Mouse (Mus musculus) kidney, adult 10 weeks (tissue): Measurements from ENCODE around the gene 4930432K21Rik. TPM values are rescaled to one million over a fixed set of nuclear protein-coding genes. Genes with fewer than 3 reads are reported as not detected.

ENCODE experiments used
- polyA plus RNA-seq: library from polyadenylated mRNA; stranded (reverse); fragments of 350-450 nt; fragmentation: Illumina TruSeq; extraction: RNeasy Lipid Tissue Mini Kit (QIAGEN cat#74804); gene quantifications from one replicate; pipeline ENCODE4 v1.2.3, GENCODE M21; 2014; ENCODE audit warnings: low read depth, low replicate concordance

4930432K21Rik gene
- polyA plus RNA-seq: not detected

DNA sequence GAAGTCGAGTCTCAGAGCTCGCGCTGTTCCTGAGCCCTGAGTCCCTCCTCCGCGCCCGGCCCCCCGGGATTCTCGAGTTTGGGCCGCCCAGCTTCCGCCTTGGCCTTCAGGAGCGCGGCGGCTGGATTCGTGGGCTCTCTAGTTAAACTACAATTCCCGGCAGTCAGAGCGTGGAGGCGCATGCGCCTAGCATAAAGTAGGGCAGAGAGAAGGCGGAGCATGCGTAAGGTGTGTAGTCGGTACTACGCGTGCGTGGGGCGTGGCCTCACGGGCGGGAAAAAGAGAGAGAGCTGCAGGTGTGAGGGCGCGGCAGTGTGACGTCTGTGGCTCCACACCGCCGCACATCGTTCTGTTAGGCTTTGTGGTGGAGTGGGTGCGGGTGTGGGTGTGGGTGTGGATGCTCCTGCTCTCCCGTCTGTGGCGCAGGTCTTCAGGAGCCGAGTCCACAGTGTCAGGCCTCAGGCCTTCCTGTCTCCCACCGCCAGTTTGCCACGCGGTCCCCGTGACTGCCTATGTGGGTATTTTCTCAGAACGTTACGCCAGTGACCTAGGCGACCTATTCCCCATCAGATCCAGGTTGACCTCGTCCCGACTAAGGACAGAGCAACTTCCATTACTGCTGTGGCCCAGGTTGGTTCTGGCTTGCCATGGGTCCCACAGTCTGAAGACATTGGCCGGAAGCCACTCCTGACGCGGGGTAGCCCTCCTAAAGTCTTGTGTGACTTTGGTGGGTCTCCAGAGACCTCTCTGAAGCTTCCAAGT is at the start of gene 4930432K21Rik, which contains the start of gene Cc2d1a:
Gene 4930432K21Rik (plus strand): TSS at position 257 of the 762 bp plus-strand sequence.
Gene Cc2d1a (minus strand): TSS at position 168 of the 762 bp plus-strand sequence.

DNA sequence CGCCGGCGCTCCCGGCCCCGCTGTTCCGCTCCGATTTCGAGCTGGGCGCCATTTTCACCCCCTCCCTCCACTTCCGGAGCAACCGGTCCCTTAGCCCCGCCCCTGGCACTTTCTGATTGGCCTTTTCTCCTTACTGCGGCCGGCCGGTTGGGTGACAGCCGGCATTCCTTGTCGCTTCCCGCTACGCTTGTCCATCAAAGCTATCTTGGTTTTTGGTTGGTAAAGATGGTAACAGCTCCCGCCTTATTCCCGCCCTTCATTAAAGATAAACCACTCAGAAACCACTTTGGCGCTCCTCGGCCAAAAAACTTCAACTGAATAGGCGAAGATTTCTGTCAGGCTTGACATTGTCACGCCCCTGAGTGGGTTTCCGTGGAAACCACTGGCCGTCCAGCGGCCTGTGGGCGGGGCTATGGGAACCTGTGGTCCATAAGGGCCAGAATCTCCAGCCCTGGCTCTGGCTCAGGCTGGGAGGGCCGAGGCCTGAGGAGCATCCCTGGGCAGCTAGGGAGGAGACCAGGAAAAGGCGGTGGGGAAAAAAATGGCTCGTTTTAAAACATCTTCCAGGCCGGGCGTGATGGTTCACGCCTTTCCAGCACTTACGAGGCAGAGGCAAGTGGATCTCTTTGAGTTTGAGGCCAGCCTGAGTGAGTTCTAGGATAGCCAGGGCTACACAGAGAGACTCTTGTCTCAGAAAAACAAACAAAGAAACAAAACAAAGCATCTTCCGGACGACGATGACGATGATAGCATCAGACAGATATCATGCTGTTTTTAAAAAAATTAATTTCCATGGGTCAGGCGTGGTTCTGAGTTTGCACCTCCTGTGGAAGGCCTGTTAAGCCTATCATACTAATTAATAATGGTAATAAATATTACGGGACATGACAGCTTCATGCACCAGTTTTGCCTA is 42.9 kb upstream of the 4930432K21Rik start, which contains the start of gene Dcaf15:
Gene Dcaf15 (minus strand): TSS at position 72 of the 913 bp plus-strand sequence.

GRCm38 (mm10) chr8:84125656-84126055 is 22.2 kb upstream of the 4930432K21Rik start, which contains the start of gene Podnl1:
Gene Podnl1, plus strand, starts transcription at chr8:84125989.

DNA sequence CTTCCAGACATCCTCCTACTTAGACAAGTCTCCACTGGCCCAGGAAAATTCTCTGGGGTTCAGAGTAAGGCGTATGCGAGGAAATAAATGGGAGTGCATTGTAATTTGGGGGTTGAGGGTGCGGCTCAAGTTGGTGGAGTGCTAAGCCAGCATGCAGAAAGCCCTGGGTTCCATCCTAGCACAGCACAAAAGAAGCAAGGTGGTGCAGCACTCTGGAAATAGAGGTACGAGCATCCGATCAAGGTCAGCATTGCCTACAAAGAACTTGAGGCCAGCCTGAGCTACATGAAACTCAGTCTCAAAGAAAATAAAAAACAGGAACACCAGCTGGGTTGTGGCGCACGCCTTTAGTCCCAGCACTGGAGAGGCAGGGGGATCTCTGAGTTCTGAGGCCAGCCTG is 37.3 kb downstream of the 4930432K21Rik start, which contains the start of gene Nanos3:
Gene Nanos3 (minus strand): TSS at position 101 of the 400 bp plus-strand sequence.

Other genes with a start within 250 kb of the 4930432K21Rik start
- 1.1 TPM for gene Adgrl1, start 247.9 kb upstream of the 4930432K21Rik start, polyA plus RNA-seq
- 0.36 TPM for gene Gm10644, start 192.8 kb upstream of the 4930432K21Rik start, polyA plus RNA-seq
- gene Asf1b, start 192.5 kb upstream of the 4930432K21Rik start, polyA plus RNA-seq: 0.65 TPM
- gene Prkaca, start 175.0 kb upstream of the 4930432K21Rik start, polyA plus RNA-seq: 18.3 TPM
- 2.6 TPM for gene Samd1, start 150.4 kb upstream of the 4930432K21Rik start, polyA plus RNA-seq
- not detected for gene 1700067K01Rik, start 146.5 kb upstream of the 4930432K21Rik start, polyA plus RNA-seq
- 17.9 TPM for gene 2210011C24Rik, start 135.9 kb upstream of the 4930432K21Rik start, polyA plus RNA-seq
- gene Palm3, start 126.6 kb upstream of the 4930432K21Rik start, polyA plus RNA-seq: 8.4 TPM
- gene Il27ra, start 105.4 kb upstream of the 4930432K21Rik start, polyA plus RNA-seq: not detected
- not detected for gene Rln3, start 103.0 kb upstream of the 4930432K21Rik start, polyA plus RNA-seq
- gene Gm10643, start 82.9 kb upstream of the 4930432K21Rik start, polyA plus RNA-seq: 3.2 TPM
- gene Rfx1, start 81.2 kb upstream of the 4930432K21Rik start, polyA plus RNA-seq: 0.89 TPM
- 1.6 TPM for gene Dcaf15, start 43.3 kb upstream of the 4930432K21Rik start, polyA plus RNA-seq
- gene Podnl1, start 22.0 kb upstream of the 4930432K21Rik start, polyA plus RNA-seq: not detected
- gene Cc2d1a, start 89 bp upstream of the 4930432K21Rik start, polyA plus RNA-seq: 0.24 TPM
- gene Nanos3, start 37.2 kb downstream of the 4930432K21Rik start, polyA plus RNA-seq: not detected
- gene Zswim4, start 89.0 kb downstream of the 4930432K21Rik start, polyA plus RNA-seq: not detected
- 2.1 TPM for gene D8Ertd738e, start 101.7 kb downstream of the 4930432K21Rik start, polyA plus RNA-seq
- gene Mri1, start 109.3 kb downstream of the 4930432K21Rik start, polyA plus RNA-seq: 1.8 TPM
- 0.32 TPM for gene Ccdc130, start 122.4 kb downstream of the 4930432K21Rik start, polyA plus RNA-seq
- 0.24 TPM for gene Cacna1a, start 240.4 kb downstream of the 4930432K21Rik start, polyA plus RNA-seq